Mouse (Mus musculus) E14TG2a.4 (cell line): Measurements from ENCODE around the gene Rpl27.
A peak's percentile ranks its signal among the peaks of the same experiment; 100 is the strongest.

Source experiments
- H3K27me3 ChIP-seq: 2 replicates; pipeline ENCODE4 v1.6.1; 2014; ENCODE audit warnings: low read length, control low read depth; ENCODE audit not compliant: insufficient read depth
- H3K36me3 ChIP-seq: 2 replicates; pipeline ENCODE4 v1.6.1; 2014; ENCODE audit warnings: low read length, control low read depth; ENCODE audit not compliant: insufficient read depth
- H3K4me1 ChIP-seq: replicated peaks from 2 replicates; pipeline ENCODE4 v1.6.1; 2014; ENCODE audit warnings: low read depth, low read length, control low read depth
- H3K4me3 ChIP-seq: replicated peaks from 2 replicates; pipeline ENCODE4 v1.5.1; 2014; ENCODE audit warnings: mild to moderate bottlenecking, low read length
- H3K9me3 ChIP-seq: 2 replicates; pipeline ENCODE4 v1.6.1; 2014; ENCODE audit warnings: low read length, control low read depth
- CTCF ChIP-seq: conservative IDR thresholded peaks from 2 replicates; pipeline ENCODE4 v1.5.1; 2014; ENCODE audit warnings: low read length
- NANOG ChIP-seq: IDR thresholded peaks from 2 replicates; pipeline ENCODE4 v1.6.1; 2014; ENCODE audit warnings: borderline replicate concordance, low read length, mixed read lengths
- POU5F1 ChIP-seq: IDR thresholded peaks from 2 replicates; pipeline ENCODE4 v1.6.1; 2014; ENCODE audit warnings: low read length, borderline replicate concordance

The Rpl27 gene

DNA sequence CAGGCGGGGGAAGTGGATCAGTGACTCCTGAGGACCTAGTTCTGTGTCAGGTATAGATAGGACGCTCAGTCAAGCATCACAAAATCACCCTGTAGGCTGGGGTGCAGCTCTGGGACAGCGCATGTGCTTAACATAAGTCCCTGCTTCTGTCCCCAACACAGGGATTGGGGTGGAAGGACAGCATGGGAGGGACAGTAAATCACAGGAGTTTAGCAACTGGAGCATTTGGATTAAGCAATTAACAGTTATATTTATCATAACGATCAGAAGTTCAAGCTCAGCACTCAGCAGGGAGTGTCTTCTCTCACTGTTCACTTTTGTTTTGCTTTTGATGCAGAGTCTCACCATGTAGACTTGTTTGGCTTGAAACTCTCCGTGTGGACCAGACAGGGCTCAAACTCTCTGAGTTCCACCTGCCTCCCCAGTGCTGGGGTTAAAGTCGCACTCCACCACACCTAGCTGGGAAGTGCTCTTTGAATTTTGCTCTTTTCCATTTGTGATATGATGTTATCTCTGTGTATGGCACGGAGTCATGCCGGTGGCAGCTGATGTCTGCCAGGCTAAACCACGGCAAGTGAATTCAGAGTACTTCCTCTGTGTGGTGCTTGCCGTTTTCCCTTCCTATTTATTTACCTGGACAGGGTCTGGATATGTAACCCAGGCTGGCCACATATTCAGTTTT is 10.1 kb downstream of the Rpl27 start:
- H3K36me3 ChIP-seq = peaks cover 9% of the 10 kb centered on the region; the same call in 1 of the 2 replicates
- peaks cover 69% of the 10 kb centered on the region for H3K4me1 ChIP-seq
- H3K9me3 ChIP-seq = no peaks in the 10 kb centered on the region
- no peaks in the 10 kb centered on the region for H3K27me3 ChIP-seq
- TF ChIP-seq NANOG (no peak), POU5F1 (no peak), CTCF (no peak)
- H3K4me3 ChIP-seq = peak overlapping the region; percentile 18; the same call in 1 of the 2 replicates

- Histone ChIP-seq H3K27me3 (no peaks in the 10 kb centered on the region), H3K4me3 (no peak overlapping the region), H3K9me3 (no peaks in the 10 kb centered on the region), H3K4me1 (peaks cover 72% of the 10 kb centered on the region), H3K36me3 (peaks cover 23% of the 10 kb centered on the region)
- TF ChIP-seq CTCF (no peak), POU5F1 (no peak), NANOG (no peak)
Observed at GRCm38 (mm10) chr11:101454702-101455101, 12.6 kb downstream of the Rpl27 start.

GRCm38 (mm10) chr11:101455627-101456026 is 13.5 kb downstream of the Rpl27 start:
- TF ChIP-seq POU5F1 (no peak), NANOG (no peak), CTCF (no peak)
- H3K36me3 ChIP-seq = peaks cover 30% of the 10 kb centered on the region
- peaks cover 74% of the 10 kb centered on the region for H3K4me1 ChIP-seq
- H3K9me3 ChIP-seq = no peaks in the 10 kb centered on the region
- H3K27me3 ChIP-seq = no peaks in the 10 kb centered on the region
- no peak overlapping the region for H3K4me3 ChIP-seq

- Histone ChIP-seq H3K27me3 (no peaks in the 10 kb centered on the region), H3K9me3 (no peaks in the 10 kb centered on the region), H3K4me3 (no peak overlapping the region), H3K36me3 (peaks cover 49% of the 10 kb centered on the region), H3K4me1 (peaks cover 74% of the 10 kb centered on the region)
- TF ChIP-seq POU5F1 = no peak
- no peak for TF ChIP-seq CTCF
- TF ChIP-seq NANOG = no peak
Observed at GRCm38 (mm10) chr11:101457631-101458030, 15.5 kb downstream of the Rpl27 start.

- TF ChIP-seq POU5F1 (no peak), NANOG (no peak), CTCF (no peak)
- Histone ChIP-seq H3K27me3 (no peaks in the 10 kb centered on the region), H3K4me3 (no peak overlapping the region), H3K36me3 (peaks cover 54% of the 10 kb centered on the region), H3K9me3 (no peaks in the 10 kb centered on the region), H3K4me1 (peaks cover 80% of the 10 kb centered on the region)
Observed at GRCm38 (mm10) chr11:101458217-101458616, 16.1 kb downstream of the Rpl27 start.

- Histone ChIP-seq H3K36me3 (peaks cover 56% of the 10 kb centered on the region), H3K4me3 (peak overlapping the region; percentile 51), H3K27me3 (no peaks in the 10 kb centered on the region), H3K9me3 (no peaks in the 10 kb centered on the region), H3K4me1 (peaks cover 90% of the 10 kb centered on the region)
- TF ChIP-seq NANOG = no peak
- no peak for TF ChIP-seq CTCF
- TF ChIP-seq POU5F1 = no peak
Observed at GRCm38 (mm10) chr11:101459716-101460115, 17.6 kb downstream of the Rpl27 start.

DNA sequence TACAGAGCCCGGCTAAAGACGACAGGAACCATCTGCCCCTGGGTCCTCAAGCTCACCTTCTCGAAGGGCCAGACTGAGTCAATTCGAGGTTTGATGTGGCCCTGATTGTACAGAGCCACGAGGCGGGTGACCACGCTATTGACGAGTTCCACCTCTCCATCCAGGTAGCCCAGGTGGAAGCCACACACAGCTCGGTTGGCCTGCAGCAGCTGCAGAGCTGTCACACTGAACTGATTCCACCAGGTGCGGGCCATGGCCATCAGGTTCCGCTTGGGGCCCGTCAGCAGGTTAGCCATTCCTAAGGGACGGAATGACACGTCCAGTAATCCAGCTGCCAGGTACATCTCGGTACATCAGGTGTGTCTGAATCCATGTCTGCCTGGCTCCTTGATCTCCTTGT is 18.2 kb downstream of the Rpl27 start:
- no peaks in the 10 kb centered on the region for H3K9me3 ChIP-seq
- peak overlapping the region; percentile 59 for H3K4me3 ChIP-seq
- no peak for TF ChIP-seq POU5F1
- TF ChIP-seq NANOG = no peak
- no peak for TF ChIP-seq CTCF
- H3K36me3 ChIP-seq = peaks cover 56% of the 10 kb centered on the region
- H3K4me1 ChIP-seq = peaks cover 89% of the 10 kb centered on the region
- no peaks in the 10 kb centered on the region for H3K27me3 ChIP-seq

DNA sequence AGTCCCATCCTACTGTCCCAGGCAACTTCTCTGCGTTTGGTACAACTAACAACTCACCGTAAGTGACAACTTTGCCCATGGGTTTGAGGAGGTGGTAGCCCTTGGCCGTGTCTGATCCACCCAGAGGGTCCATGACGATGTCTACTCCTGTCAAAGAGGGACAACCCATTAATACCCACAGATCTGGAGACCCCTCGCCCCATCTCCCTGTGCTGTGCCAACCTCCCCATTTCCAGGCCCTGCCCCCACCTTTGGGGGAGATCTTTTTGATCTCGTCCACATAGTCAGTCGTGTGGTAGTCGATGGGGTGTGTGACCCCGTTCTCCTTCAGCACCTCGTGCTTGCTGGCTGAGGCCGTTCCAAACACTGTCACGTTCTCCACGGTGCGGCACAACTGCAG is 20.0 kb downstream of the Rpl27 start:
- H3K9me3 ChIP-seq = no peaks in the 10 kb centered on the region
- peaks cover 5% of the 10 kb centered on the region for H3K27me3 ChIP-seq
- peaks cover 47% of the 10 kb centered on the region for H3K36me3 ChIP-seq
- H3K4me1 ChIP-seq = peaks cover 88% of the 10 kb centered on the region
- no peak for TF ChIP-seq POU5F1
- TF ChIP-seq NANOG = no peak
- no peak for TF ChIP-seq CTCF
- H3K4me3 ChIP-seq = no peak overlapping the region
